Mouse (Mus musculus) liver, embryonic 11.5 days (tissue): ENCODE results near the gene Dda1. TPM values are rescaled to one million over a fixed set of nuclear protein-coding genes. Genes with fewer than 3 reads are reported as not detected.

Experiments used
- polyA plus RNA-seq: library from polyadenylated mRNA; unstranded; fragments of >200 nt; fragmentation: Nextera tagmentation; extraction: Ambion mirVana; gene quantifications from 2 replicates; pipeline ENCODE4 v1.2.1, GENCODE M21; 2014

Gene Dda1
- polyA plus RNA-seq, 1 experiment from 2014 or later, result 98.2 TPM

Other genes starting within 250 kb of the Dda1 start
- gene Myo9b, start 196.5 kb upstream of the Dda1 start, polyA plus RNA-seq, result 19.0 and 20.2 TPM in 2 replicates
- 73.3 and 77.0 TPM in 2 replicates for gene Haus8, start 196.3 kb upstream of the Dda1 start, polyA plus RNA-seq
- gene Use1, start 102.4 kb upstream of the Dda1 start, polyA plus RNA-seq, result 86.9 and 97.8 TPM in 2 replicates
- 5.8 and 6.9 TPM in 2 replicates for gene Ocel1, start 97.9 kb upstream of the Dda1 start, polyA plus RNA-seq
- 43.7 and 44.6 TPM in 2 replicates for gene Nr2f6, start 87.2 kb upstream of the Dda1 start, polyA plus RNA-seq
- 6.6 and 6.7 TPM in 2 replicates for gene Ushbp1, start 73.4 kb upstream of the Dda1 start, polyA plus RNA-seq
- gene Babam1, start 72.3 kb upstream of the Dda1 start, polyA plus RNA-seq, result 102 and 111 TPM in 2 replicates
- 43.9 and 52.9 TPM in 2 replicates for gene Ankle1, start 63.2 kb upstream of the Dda1 start, polyA plus RNA-seq
- gene Abhd8, start 5.5 kb upstream of the Dda1 start, polyA plus RNA-seq, result 20.6 and 21.4 TPM in 2 replicates
- gene Mrpl34, start 4.2 kb upstream of the Dda1 start, polyA plus RNA-seq, result 215 and 229 TPM in 2 replicates
- gene Ano8, start 16.8 kb downstream of the Dda1 start, polyA plus RNA-seq, result 0.60 and 0.96 TPM in 2 replicates
- gene Gtpbp3, start 18.9 kb downstream of the Dda1 start, polyA plus RNA-seq, result 9.5 and 10.4 TPM in 2 replicates
- 56.0 and 57.3 TPM in 2 replicates for gene Plvap, start 42.6 kb downstream of the Dda1 start, polyA plus RNA-seq
- 0.16 and 0.44 TPM in 2 replicates for gene Ccdc194, start 56.5 kb downstream of the Dda1 start, polyA plus RNA-seq
- 21.9 and 24.0 TPM in 2 replicates for gene Bst2, start 68.3 kb downstream of the Dda1 start, polyA plus RNA-seq
- 68.1 and 71.0 TPM in 2 replicates for gene Mvb12a, start 73.7 kb downstream of the Dda1 start, polyA plus RNA-seq
- gene Tmem221, start 89.7 kb downstream of the Dda1 start, polyA plus RNA-seq, result 0.53 and 1.1 TPM in 2 replicates
- 0.23 and 0.30 TPM in 2 replicates for gene Nxnl1, start 97.4 kb downstream of the Dda1 start, polyA plus RNA-seq
- gene Slc27a1, start 99.7 kb downstream of the Dda1 start, polyA plus RNA-seq, result 6.2 and 7.0 TPM in 2 replicates
- gene Pgls, start 123.0 kb downstream of the Dda1 start, polyA plus RNA-seq, result 200 TPM in 2 replicates
- gene Fam129c, start 128.4 kb downstream of the Dda1 start, polyA plus RNA-seq, result 0.88 and 3.8 TPM in 2 replicates
- gene Colgalt1, start 141.8 kb downstream of the Dda1 start, polyA plus RNA-seq, result 45.2 and 45.4 TPM in 2 replicates
- gene Unc13a, start 202.6 kb downstream of the Dda1 start, polyA plus RNA-seq, result 0.41 and 0.45 TPM in 2 replicates
- 10.1 and 11.0 TPM in 2 replicates for gene Jak3, start 207.1 kb downstream of the Dda1 start, polyA plus RNA-seq
- gene Insl3, start 220.0 kb downstream of the Dda1 start, polyA plus RNA-seq, result 1.3 and 2.0 TPM in 2 replicates
- 2.1 and 2.9 TPM in 2 replicates for gene B3gnt3, start 232.6 kb downstream of the Dda1 start, polyA plus RNA-seq